Mouse (Mus musculus): ENCODE results near the gene Art2b.

DNA sequence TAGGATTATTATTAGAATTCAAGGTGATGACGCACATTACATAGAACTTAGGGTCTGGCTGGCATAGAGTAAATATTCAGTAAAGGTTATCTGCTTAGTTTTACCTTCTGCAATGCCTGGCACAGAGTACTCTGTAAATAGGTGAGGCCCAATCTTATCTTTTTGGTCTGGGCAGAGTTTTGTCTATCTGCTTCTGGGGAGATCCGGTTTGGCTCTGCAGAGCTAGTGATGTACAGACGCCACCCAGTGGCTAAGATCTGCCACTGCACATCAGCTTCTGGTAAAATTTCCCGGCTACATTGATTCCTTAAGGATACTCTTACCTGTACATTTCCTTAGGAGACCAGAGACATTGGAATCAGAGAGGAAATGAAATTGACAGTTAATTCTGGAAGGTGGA, 35.0 kb upstream of the Art2b start:
- TF ChIP-seq EP300 (IDR thresholded peaks at IDR 0.05; ENCODE audit: low read depth) (no peak), CTCF (IDR thresholded peaks at IDR 0.05; ENCODE audit: low read depth) (peak; percentile 62)

Data from heart, postnatal 0 days (tissue).